Mouse (Mus musculus) right cerebral cortex, adult 18-20 months (tissue): ENCODE data around the gene Slc25a3.

Source experiments
- DNase-seq: peaks from one replicate; pipeline ENCODE4 v3.0.0; 2022; ENCODE audit warnings: mixed read lengths

Slc25a3 gene

GRCm38 (mm10) chr10:91123828-91124822, at the start of gene Slc25a3:
TSS of gene Slc25a3 (minus strand) at chr10:91124059.
- peak; percentile 99 for DNase-seq

DNA sequence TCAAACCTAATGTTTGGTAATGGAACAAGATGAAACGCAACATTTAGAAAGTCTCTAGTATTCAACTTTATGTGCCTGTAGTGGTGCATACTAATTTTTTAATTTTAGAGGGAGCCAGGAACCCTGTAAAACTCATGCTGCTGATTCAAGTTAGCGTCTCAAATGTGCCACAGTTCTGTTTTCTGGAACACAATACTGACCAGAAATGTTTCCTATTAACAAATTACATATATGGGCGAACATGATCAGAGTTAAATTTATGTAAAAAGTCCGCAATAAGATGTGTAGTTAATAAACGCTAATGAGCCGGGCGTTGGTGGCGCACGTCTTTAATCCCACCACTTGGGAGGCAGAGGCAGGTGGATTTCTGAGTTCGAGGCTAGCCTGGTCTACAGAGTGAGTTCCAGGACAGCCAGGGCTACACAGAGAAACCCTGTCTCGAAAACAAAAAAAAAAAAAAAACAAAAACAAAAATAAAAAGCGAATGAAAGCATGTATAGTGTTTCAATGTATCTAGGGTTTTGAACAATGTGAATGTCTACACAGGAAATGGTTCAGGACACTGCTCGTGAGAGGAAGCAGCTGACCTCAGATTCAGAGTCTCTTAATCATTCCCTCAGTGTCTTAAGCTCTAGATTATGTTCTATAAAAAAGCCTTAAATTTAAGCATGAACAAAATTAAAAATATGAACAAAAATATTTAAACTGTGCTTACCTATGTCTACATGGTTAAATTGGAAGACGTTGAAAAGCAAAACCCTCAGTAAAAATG, 48.7 kb upstream of the Slc25a3 start:
- no peak for DNase-seq

DNA sequence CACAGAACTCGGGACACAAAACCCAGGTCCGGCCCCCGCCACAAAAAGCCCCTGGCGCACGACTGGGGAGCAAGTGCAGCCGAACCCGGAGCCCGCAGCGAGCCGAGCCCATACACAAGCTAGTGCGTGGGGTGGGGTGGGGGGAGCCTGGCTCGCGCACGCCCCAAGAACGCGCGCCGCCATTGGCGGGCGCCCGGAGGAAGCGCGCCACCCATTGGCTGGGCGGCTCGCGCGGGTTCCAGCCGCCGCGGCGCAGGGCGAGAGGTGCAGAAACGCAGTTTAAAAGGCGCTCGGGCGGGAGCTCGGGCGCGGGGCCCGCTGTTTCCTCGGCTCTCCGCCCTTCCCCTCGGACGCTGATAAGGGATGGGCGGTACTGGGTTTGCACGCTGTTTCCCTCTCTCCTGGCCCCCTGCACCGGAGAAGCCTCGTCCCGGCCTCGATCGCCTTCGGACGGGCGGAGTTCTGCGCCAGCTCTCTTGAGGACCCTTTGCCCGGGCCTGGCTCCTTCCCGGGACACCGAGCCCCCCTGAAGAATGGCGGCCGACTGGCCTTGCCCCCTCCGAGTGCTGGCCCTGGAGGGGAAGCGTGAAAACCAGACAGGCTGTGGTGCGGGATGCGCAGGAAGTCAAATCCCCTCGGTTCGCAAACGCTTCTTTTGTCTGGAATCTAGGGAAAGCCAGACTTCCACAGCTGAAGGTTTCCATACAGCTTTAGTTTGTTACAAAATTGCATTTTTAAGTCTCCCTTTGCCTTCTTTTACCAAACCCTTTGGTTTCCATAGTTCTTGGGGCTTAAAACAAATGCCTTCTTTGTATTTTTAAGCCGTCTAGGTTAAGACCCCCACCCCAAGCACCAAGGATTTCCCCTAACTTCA, 47.8 kb upstream of the Slc25a3 start:
- peak; percentile 94 for DNase-seq

- DNase-seq = no peak
Measured at GRCm38 (mm10) chr10:91171041-91171440, 47.2 kb upstream of the Slc25a3 start.

DNA sequence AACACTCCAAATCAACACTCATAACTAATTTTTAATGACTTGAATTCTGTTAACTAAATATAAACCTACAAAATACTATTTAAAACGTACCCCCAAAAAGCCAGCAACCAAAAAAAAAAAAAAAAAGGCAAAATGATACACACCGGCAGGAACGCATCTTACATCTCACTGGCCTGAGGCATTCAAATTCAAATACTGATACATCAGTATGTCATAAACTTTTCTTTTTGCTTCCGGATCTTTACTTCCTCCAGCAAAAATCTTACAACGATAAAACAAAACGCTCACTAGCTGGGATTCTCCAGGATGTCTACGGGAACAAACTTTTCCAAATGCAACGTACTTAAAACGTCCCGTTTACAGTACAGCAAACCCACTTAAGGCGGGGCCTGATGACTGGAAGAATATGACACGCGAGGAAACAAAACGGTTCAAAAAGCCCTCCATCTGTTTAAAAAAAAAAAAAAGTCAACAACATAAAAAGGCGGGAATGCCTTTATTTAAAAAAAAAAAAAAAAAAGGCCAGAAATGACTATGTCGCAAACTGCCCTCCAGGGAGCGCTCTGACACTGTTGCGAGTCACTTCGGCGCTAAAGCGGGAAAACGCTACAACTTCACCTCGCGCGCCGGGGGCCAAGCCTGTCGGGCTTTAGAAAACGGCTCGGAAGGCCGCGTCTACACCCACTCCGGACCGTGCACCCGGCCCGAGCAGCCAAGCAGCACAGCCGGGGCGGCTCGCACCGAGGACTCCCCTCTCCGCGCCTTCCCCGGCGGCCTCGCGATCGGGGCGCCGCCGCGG, 46.5 kb upstream of the Slc25a3 start:
- DNase-seq = peak; percentile 85

GRCm38 (mm10) chr10:91169414-91170065, 45.7 kb upstream of the Slc25a3 start:
- no peak for DNase-seq

- DNase-seq = no peak
Measured at GRCm38 (mm10) chr10:91167352-91167751, 43.5 kb upstream of the Slc25a3 start.

DNA sequence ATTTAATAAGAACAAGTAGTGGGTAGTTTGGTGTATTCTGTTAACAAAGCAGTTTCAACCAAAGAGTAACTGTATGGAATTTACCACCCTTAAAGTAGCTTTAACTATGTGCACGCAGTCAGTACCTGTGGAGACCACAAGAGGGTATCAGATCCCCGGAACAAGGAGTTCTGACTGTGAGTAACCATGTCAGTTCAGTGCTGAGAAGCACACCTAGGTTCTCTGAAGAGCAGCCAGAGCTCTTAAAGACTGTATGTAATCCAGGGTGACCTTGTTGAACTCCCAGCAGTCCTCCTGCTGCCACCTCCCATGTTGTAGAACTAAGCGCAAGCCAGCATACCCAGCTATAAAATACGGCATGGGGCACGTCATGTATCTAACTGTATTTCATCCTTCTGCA, 43.0 kb upstream of the Slc25a3 start:
- peak; percentile 42 for DNase-seq

- no peak for DNase-seq
Measured at GRCm38 (mm10) chr10:91165850-91166249, 42.0 kb upstream of the Slc25a3 start.

- DNase-seq = no peak
Measured at GRCm38 (mm10) chr10:91164491-91164890, 40.6 kb upstream of the Slc25a3 start.

- no peak for DNase-seq
Measured at GRCm38 (mm10) chr10:91162511-91163163, 38.8 kb upstream of the Slc25a3 start.

GRCm38 (mm10) chr10:91162077-91162476, 38.2 kb upstream of the Slc25a3 start:
- DNase-seq = peak; percentile 29

DNA sequence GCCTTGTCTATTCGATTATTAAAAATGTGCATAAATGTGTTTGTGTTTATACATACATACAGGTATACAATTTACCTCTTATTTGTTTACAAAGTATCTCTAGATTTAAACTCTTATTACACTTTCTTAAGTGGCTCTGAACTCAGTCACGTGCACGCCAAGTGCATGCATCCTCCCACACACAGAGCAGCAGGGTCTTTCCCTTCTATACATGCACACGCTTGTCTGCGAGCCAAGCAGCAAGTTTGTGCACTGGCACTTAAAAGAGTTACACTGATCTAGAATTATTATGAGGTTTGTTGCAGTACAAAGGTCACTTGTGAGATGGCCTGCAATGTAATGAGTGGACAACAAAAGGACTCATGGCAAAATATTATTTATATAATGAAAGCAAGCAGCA, 37.1 kb upstream of the Slc25a3 start:
- no peak for DNase-seq

- no peak for DNase-seq
Measured at GRCm38 (mm10) chr10:91158442-91158841, 34.6 kb upstream of the Slc25a3 start.

- no peak for DNase-seq
Measured at GRCm38 (mm10) chr10:91156338-91156737, 32.5 kb upstream of the Slc25a3 start.

DNA sequence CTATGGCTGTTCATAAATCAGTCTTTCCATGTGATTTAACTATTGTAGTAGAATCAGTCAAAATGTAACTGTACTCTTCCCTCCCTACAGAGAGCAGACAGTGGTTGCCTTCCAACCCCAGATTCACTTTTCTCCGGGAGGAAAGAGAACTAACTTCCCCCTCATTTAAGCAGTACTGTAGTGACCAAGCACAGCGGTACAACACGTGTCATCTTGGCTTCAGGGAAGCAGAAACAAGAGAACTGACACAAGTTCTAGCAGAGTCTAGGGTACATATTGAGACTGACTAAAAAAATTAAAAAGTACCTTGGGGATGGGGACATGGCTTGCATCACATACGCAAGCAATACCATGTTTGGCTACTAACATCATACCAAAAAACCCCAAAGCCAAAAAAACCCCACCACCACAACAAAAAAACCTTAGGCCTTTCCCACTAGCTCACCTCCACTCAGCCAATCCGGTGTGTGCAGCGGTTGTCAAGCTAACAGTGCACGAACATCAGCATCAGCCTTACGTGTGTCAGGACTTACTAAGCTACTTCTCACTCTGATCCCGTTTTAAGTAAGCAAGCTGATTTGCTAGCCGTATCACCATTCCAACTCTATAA, 30.1 kb upstream of the Slc25a3 start:
- DNase-seq = no peak

DNA sequence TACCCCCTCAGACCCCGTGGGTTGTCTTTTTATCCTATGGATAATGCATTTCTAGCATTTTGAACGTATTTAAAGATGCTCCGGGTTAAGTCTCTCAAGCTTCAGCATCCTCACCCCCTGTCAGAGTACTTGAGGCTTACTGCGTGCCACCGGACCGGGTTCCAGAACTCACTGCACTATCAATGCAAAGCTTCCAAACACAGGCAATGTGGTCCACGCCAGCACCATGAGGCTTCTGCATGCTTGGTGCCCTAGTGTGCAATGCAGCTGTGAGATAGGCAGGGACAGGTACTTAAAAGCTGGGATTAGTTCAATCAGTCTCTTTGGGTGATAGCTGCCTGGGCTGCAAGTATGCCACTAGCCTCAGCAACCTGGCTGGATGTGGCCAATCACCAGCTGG, 21.6 kb upstream of the Slc25a3 start:
- DNase-seq = no peak

GRCm38 (mm10) chr10:91143313-91144230, 19.7 kb upstream of the Slc25a3 start:
- no peak for DNase-seq

- no peak for DNase-seq
Measured at GRCm38 (mm10) chr10:91142654-91143191, 18.9 kb upstream of the Slc25a3 start.
